Mouse (Mus musculus) kidney, postnatal 36 days (tissue): ENCODE results near the gene Lipc.

Experiments
- DNase-seq, 2 experiments: peaks; one replicate each; pipeline ENCODE4 v3.0.0; 2021 to 2022; ENCODE audit warnings: mixed read lengths in 2 of 2

Gene Lipc

DNA sequence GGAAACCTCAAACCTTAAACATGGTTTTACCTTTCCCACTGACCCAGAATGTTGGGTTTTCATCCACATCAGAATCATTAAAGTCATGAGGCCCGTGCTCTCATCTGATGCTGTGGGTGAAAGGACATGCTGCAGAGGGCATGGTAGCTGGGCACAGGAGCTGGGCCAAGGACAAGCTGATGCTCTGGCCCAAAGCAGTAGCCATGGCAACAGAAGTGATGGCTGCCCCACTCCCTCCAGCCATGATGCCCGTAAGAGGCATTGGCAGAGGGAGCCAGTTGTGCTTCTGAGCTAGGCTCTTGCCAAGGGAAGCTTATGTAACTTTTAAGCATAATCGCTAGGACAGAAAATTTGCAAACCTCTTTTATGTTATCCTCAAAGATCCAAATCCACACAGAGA is 2.2 kb upstream of the Lipc start:
- DNase-seq: no peak

DNA sequence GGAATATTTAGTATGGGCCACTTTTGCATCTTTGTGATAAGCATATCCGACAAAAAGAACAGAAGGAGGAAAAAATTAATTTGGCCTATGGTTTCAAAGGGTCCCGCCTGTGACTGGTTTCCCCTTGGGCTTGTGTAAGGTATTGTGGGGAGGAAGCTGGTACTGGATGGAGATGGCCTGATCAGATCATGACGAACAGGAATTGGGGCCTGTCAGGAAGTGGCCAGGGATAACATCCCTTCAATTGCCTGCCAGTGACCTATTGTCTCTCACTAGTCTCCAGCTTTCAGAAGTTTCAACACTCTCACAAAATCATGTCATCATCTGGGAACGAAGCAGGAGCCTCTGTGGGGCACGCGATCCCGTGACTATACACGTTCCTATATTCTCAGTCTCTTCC is 2.7 kb downstream of the Lipc start:
- DNase-seq: no peak

DNA sequence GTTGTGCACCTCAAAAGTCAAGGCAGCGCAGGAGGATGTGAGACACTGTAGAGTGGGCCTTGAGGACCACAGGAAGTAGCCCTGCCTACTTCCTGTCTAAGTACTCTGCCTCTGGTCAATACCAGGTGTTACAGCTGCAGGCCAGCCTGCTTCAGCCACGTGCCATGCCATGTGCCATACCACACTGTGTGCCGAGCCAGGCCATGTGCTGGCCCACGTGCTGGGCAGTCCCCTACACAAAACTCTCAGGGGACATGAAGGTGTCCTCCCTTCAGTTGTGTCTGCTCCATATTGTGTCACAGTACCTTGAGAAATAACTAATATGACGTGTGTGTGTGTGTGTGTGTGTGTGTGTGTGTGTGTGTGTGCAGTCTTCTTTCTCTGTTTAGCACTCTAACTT is 4.7 kb downstream of the Lipc start:
- no peak for DNase-seq

DNA sequence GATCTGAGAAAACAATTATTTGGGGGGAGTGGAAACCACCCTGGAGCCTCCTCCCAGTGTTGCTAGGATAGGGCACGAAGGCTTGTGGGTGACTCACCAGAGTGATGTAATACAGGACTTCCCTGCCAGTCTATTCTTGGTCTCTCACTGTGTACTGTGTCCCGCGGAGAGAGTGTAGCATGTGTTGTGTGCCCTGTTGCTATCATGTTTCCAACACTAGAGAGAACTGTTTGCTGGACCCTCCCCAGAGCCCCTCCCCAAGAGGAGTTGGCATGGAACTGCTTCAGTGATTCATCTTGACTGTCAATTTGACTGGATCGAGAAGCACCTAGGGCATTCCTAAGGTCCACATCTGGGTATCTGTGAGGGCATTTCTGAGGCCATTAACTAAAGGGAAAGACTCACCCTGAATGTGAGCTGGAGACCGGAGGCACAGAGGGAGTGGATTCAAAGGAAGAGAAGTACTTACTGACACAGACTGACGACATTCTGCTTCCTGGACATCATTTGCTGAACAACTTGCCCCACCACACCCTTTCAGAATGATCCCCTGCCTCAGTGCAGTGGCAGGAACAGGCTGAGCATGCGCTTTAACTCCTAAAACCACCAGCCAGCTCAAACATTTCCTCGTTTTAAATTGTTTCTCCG is 9.2 kb downstream of the Lipc start:
- peak in 1 of 2 experiments; percentile 46 for DNase-seq

DNA sequence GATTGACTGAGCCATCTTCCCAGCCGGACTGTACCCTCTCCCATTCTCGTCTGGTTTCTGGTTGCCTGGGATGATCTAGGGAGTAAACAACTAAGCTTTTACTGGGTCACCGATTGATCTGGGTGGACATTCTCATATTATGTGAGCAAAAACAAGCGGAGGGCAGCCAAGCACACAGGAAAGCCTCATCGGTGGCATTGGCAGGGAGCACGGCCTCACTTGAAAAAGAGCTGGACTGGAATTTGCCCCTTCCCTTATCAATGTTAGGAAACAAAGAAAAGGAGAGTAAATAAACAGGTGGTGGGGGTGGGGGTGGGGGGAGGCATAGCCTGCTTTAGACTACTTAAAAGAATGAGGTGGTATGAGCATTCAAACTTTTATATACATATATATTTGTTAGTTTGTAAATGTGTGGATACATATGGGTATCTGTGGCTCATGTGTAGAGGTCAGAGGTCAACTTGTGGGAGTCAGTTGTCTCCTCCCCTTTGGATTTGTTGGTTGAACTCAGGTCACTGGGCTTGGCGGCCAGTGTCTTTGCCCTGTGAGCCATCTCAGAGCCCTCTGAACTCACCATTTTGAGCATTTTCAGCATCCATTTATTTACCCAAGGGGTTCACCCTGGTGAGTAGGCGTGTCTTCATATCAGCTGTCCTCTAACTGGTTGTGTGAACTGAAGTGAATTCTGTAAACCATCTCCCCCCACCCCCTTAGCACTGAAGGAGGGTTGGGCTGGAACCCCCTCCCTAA is 12.1 kb downstream of the Lipc start:
- DNase-seq: no peak

DNA sequence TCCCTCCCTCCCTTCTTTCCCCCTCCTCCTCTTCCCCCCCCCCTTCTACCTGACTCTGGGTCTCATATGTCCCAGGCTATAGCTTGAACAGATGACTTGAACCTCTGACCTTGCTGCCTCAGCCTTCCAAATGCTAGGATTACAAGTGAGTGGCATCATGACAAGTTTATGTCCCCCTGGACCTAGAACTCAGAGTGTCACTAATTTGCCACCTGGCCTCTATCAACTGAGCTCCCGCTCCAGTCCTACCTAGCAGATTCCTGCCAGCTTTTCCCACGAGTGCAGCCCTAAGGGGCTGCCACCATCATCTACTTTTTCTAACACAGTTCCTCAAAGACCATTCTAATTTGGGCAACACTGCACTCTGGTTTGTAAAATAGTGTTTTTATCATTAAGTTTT is 13.2 kb downstream of the Lipc start:
- no peak for DNase-seq

DNA sequence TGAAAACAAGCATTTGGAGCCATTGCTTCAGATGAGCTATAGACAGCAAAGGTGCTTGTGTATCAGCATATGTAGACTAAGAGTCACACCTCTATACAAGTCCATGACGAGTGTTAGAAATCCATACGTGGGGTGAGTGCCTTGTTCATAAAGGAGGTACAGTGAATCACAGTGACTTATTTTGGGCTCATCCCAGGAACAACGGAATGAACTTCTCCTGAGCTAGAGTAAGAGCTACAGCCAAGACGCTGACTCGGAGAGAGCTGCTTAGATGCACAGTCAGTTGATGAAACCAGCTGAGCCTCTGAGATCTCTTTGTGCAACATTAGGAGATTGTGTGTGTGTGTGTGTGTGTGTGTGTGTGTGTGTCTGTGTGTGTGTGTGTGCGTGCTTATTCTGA is 13.9 kb downstream of the Lipc start:
- DNase-seq: no peak

DNA sequence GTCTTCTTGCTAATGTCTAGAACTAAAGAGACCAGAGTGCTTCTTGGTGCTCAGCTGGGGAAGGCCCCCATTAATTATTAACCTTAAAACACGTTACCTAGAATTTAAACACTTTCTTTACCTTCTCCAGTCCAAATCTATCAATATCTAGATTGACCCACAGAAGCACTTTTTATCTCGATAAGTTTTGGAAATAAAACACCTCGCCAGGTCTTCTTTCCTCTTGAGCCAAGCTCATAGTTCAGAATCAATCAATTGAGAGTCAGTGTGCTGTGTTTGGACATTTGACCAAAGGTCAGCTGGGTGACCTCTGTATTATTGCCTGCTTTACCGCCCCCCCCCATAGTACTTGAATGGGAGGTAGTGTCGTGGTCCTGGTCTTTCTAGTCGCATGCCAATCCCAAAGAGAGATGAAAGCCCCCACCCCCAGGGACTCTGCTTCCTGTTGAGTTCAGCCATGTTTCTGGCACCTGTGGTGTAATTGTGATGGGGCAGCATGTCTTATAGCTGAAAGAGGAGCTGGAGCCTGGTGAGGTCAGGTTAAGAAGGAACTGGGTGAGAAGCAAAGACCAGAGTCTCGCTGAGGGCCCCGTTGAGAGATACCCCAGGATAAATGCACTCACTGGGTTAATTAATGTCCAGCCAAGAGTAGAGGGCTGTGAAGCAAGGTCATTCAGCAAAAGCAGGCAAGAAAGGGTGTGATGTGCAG is 17.3 kb downstream of the Lipc start:
- peak in 1 of 2 experiments; percentile 13 for DNase-seq

DNA sequence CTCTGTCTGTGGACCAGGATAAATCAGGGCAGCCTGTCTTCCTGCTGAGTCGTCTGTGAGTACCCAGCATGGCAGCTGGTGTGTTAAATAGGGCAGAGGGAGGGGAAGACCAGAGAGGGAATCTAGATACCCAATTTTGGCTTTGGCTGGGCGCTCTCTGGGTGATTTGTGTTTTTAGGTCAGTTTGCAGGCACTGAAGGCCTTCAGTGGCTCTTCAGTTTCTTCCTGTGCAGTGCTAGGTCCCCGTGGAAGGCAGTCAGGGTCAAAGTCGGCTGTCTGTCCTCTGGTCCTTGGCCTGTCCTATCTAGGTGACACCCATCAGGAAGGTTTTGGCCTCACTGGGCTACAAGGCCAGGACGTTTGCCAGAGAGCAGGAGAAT is 21.4 kb downstream of the Lipc start:
- DNase-seq: peak; percentile 20 to 25

DNA sequence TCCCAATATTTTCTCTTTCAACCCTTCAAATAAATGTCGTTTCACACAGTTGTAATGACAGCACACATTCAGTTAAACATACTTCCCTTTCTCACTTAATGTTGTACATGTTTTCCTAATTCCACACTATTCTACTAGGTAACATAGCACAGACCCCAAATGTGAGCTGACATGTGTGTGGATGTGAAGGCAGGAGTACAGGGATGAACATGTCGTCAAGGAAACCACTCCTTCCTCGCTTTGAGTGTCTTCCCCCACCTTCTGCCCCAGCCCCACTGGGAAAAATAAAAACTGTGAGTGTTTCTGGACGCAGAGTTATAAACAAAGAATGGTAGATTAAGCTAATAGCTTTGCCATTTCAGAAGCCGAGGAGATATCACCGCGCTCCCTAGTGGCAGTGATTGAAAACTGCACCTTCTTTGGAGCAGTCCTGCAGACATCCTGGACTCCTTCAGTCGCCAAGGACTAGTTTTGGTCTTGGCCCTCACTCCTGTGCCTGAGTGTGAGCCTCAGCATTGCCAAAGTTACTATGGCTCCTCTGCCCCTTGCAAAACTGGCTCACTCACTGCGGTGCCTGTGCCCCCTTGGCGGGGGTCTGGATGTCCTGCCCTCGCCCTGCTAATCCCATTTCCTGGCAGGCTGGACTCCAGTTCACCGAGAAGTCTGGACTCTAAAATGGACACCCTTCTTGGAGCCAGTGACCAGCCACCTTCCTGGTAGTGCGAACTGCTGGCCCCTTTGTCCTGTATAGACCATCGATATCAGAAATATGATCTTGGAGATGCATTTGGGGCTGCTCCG is 22.0 kb downstream of the Lipc start:
- DNase-seq: peak; percentile 34 to 69

DNA sequence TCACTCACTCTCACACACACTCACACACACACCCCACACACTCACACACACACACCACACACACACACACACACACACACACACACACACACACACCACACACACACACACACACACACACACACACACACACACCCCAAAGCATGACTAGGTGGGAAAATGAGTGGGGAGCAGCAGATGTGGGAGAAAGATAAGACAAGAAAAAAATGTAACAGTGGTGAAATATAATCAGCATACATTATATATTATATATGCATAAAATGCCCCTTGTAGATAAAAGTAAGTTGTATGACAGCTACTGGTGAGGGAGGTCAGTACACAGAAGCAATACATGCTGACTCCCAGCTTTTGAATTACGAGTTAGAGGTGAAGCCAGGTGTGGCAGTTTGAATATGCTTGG is 23.6 kb downstream of the Lipc start:
- no peak for DNase-seq

DNA sequence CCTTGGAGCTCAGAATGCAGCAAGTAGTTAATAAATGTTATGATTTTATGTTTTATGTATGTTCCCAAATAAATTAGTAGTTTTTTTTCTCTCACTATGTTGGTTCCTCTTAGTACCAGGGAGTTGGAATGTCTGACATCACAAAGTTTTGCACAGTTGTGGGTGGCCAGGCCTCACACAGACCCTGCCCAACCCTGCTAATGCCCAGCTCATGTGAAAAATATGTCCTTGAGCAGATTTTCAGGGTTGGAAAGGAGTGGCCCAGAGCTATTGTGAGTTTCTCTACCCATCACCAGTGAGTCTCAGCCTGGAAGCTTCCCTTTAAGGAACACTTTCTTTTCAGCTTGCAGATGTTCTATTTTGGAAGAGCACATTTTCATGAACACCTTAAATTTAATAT is 24.3 kb downstream of the Lipc start:
- DNase-seq: no peak

DNA sequence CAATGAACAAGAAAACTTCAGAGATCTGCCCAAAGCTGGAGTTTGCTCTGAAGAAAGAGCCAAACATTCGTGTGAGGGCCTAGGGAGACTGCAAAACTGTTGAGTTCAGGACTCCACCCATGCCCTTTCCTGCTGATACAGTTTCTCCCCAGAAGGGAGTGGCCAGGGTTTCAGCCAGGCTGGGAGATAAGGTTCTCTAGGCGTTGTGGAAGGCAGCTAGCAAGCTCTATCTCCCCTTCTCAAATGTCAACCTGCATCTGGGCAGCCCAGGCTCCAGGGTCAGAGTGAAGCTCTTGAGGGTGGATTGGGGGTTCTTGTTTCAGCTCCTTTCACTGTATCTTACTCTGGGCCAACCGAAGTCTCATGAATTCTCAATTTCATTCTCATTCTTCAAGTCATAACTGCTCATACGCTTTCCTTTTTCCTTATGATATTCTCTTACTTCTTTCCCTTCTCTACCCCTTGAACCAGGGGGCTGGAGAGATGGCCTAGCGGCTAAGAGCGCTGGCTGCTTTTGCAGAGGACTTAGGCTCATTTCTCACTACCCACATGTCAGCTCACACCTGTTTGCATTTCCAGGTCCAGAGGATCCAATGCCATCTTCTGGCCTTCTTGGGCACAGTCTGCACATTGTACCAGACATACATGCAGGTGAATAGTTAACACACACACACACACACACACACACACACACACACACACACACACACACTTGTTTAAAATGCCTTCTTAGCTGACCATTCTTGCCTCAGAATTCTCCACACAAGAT is 25.0 kb downstream of the Lipc start:
- no peak for DNase-seq

DNA sequence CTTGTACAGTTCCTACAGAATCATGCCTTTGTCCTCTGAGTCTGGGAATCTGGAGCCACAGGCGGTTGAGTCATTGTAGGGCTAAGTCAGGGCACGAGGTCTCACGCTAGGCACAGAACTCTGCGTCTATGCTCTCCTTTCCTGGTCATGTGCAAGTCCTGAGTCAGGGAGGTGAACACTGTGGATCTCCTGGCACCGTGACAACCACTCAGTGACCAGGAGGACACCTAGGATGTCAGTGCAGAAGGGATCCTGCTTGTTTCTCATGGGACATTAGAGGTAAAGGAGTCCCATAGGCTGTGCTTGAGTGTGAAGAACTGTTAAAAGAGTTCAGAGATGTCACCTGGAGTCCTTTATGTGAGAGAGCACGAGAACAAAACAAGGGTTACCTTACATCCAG is 26.8 kb downstream of the Lipc start:
- no peak for DNase-seq

DNA sequence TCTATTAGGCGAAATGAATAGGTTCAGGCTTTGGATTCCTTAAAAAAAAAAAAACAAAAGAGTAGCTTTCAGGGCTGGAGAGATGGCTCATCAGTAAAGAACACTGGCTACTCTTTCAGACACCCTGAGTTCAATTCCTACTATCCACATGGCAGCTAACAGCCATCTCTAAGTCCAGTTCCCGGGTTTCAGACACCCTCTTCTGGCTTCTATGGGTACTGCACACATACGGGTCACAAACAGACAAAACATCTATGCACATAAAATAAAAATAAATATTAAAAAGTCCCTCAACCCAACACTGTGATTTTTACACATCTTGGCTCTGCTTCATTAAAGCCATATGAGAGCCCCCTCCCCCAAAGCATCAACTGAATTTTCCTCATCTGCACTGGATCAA is 27.3 kb downstream of the Lipc start:
- no peak for DNase-seq

DNA sequence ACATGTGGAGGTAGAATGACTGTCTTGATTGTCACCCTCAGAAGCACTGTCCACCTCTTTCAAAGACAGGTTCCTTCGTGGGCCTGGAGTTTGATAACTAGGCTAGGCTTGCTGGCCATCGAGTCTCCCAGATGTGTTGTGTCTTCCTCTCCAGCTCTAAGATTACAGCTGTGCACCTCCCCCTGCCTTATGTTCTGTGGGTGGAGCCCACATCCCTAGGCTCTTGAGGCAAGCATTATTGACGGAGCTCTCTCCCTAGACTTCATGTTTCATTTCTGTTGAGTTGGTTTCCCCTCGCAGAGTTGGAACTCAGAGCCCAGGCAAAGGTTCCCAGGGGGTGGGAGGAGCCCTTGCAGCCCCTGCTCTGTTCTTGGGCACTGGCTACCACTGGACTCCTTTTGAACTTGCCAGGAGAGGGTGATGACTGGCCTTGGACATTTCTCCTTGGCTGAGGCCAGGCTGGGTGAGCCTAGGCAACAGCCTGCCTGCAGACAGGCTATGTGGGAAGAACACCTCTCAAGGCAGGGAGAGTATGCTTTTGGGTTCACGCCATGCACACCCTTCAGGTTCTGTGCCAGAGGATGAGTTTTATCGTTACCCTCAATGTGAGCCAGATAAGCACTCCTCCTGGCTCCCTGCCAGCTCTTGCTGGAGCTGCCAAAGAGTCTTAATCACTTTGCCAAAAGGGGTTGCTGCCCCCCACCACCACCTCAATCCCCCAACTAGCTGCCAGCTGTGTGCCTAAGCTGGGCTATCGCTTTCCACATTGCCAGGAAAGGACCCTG is 30.1 kb downstream of the Lipc start:
- peak in 1 of 2 experiments; percentile 28 for DNase-seq

DNA sequence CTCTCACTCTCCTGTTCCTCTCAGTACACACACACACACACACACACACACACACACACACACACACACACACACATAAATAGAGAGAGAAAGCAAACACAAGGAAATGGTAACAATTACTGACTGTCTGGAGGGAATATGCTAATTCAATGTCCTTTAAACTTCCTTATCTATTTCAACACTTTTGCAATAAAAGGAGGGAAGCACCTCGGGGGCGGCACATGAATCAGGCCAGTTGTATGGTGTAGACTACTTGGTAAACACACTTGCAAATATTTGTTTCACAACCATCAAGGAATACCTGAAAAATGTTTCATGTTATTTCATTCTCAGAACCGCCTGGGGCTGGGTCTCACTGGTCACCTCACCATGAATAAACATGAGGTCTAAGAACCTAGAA is 30.9 kb downstream of the Lipc start:
- DNase-seq: peak; percentile 27 to 35

DNA sequence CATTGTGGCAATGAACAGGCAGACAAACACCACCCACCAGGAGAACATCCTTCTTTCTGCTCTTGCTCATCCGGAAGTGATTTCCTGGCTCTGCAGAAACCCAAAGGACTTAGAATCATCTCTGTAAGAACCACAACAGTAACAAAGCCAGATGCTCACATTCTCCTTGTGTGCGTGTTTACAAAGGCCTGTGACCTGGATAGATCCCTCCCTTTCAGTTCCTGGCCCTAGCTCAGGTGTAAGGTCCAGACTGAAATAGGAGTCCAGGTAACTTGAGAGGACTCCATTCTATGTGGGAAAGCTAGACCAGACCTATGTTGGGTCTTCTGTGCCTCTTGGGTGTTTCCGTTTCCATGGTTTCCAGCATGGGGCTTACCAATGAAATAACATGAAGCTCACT is 32.8 kb downstream of the Lipc start:
- no peak for DNase-seq

DNA sequence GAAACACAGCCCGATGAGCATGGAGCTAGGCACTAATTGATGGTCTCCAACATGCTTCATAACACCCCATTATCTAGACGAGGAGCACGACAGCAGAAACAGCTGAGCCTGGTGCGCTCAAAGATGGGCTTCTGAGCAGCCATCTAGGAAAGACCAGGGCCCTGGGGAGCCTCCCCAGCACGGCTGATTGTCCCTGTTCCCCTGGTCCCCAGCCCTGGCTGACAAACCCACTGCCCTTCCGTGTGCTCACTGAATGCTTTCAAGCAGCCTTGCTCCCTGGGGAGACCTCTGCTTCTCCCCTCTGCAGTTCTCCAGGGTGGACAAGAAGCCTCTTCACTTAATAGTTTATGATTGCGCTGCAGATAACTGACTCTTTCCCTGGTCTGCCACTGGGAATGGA is 35.5 kb downstream of the Lipc start:
- DNase-seq: no peak

DNA sequence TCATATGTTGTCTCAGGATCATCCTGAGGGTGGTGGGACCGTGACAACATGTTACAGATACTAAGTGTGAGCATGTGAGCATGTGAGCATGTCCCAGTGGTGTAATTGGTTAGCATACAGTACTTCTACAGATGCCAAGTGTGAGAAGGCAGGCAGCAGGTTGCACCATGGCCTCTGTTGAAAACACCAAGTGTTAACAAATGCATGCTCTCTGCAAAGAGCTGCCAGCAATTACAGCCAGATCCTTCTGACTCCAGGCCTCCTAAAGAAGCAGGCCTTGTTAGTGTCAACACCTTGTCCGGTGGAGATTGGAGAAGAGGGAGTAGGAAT is 36.7 kb downstream of the Lipc start:
- DNase-seq: no peak

DNA sequence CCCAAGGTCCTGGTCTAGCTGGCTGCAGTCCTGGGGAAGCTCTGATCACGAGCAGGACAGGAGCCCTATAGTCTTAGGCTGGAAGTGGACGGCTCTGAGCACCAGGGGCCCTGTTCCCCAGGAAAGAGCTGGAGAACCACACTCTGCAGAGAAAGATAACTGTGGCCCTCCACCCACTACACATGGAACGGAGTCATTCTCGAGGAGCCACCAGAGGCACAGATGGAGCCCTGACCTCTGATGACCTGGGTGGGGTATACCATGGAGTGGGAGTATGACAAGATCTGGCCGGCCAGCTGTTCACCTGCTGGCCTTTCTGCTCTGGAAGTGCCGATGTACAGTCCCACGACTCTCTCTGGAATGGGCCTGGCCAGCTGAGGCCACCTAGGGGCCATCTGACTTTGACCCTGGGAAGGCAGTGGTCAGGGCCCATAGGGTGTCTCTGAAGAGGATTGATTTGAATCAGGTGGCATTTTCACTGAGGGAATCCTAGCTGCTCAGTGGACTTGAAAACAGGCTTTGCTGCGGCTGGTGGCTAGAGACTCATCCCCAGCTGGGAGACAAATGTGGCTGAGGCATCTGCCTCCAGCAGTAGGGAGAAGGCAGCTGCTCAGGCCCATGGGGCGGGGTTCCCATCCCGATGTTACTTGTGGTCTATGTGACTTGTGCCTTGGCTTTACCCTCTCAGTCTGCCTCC is 37.2 kb downstream of the Lipc start:
- DNase-seq: no peak
